Mouse (Mus musculus): ENCODE measurements around the gene Frmd5.

Frmd5 gene

GRCm38 (mm10) chr2:121614483-121615198 lies 192.2 kb downstream of the Frmd5 start:
- DNase-seq: no peak

GRCm38 (mm10) chr2:121612112-121612511 lies 194.8 kb downstream of the Frmd5 start:
- no peak for DNase-seq

GRCm38 (mm10) chr2:121610008-121610884 lies 196.6 kb downstream of the Frmd5 start:
- no peak for DNase-seq

- no peak for DNase-seq
These were observed 197.7 kb downstream of the Frmd5 start for GRCm38 (mm10) chr2:121609141-121609724.

- no peak for DNase-seq
These were observed 204.5 kb downstream of the Frmd5 start for GRCm38 (mm10) chr2:121602397-121602796.

GRCm38 (mm10) chr2:121601543-121601942 lies 205.3 kb downstream of the Frmd5 start:
- DNase-seq: no peak

- DNase-seq: no peak
These were observed 206.2 kb downstream of the Frmd5 start for GRCm38 (mm10) chr2:121600736-121601135.

- DNase-seq: no peak
These were observed 208.6 kb downstream of the Frmd5 start for GRCm38 (mm10) chr2:121598249-121598648.

- DNase-seq: no peak
These were observed 210.3 kb downstream of the Frmd5 start for GRCm38 (mm10) chr2:121596621-121597020.

GRCm38 (mm10) chr2:121594660-121595291 lies 212.1 kb downstream of the Frmd5 start:
- DNase-seq: no peak

GRCm38 (mm10) chr2:121594131-121594530 lies 212.8 kb downstream of the Frmd5 start:
- DNase-seq: no peak

GRCm38 (mm10) chr2:121588309-121588694 lies 218.6 kb downstream of the Frmd5 start:
- DNase-seq: no peak

- no peak for DNase-seq
These were observed 219.2 kb downstream of the Frmd5 start for GRCm38 (mm10) chr2:121587523-121588308.

GRCm38 (mm10) chr2:121584705-121585104 lies 222.2 kb downstream of the Frmd5 start:
- DNase-seq: no peak

GRCm38 (mm10) chr2:121583468-121584116 lies 223.3 kb downstream of the Frmd5 start:
- no peak for DNase-seq

GRCm38 (mm10) chr2:121582809-121583376 lies 224.0 kb downstream of the Frmd5 start:
- no peak for DNase-seq

GRCm38 (mm10) chr2:121575741-121576201 lies 231.1 kb downstream of the Frmd5 start:
- no peak for DNase-seq

- no peak for DNase-seq
These were observed 232.7 kb downstream of the Frmd5 start for GRCm38 (mm10) chr2:121574066-121574630.

- DNase-seq: peak; percentile 81
These were observed 235.1 kb downstream of the Frmd5 start for GRCm38 (mm10) chr2:121571780-121572179.

- no peak for DNase-seq
These were observed 235.8 kb downstream of the Frmd5 start for GRCm38 (mm10) chr2:121570999-121571655.

Data from right cerebral cortex, postnatal 14 days (tissue).